Mouse (Mus musculus): ENCODE measurements around the gene Mfsd5. TPM values are rescaled to one million over a fixed set of nuclear protein-coding genes. Genes with fewer than 3 reads are reported as not detected.

The Mfsd5 gene
- polyA plus RNA-seq, 1 experiment from 2014 or later: 66.3 TPM

DNA sequence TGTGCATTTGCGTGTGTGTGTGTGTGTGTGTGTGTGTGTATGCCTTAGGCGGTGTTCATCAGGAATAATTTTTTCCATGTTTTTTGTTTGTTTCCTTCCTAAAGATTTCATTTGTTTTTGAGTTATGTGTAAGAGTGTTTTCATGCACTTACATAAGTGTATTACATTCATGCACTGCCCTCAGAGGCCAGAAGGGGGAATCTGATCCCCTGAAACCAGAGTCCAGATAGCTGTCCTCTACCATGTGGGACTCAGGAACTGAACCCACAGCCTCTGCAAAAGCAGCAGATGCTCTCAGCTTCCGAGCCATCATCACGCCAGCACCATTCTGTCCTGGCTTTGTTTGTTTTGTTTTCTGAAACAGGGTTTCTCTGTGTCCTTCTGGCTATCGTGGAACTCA is 13.7 kb upstream of the Mfsd5 start:
- Histone ChIP-seq H3K9me3 (no peaks in the 10 kb centered on the region), H3K9ac (no peak overlapping the region), H3K27me3 (replicated peaks) (no peaks in the 10 kb centered on the region), H3K36me3 (no peaks in the 10 kb centered on the region), H3K27ac (no peak overlapping the region), H3K4me2 (no peak overlapping the region), H3K4me1 (peaks cover 4% of the 10 kb centered on the region; the same call in 1 of the 2 replicates), H3K4me3 (replicated peaks) (no peak overlapping the region)
- WGBS: 86% methylated on average over 5 of the region's 5 CpGs
- no peak for ATAC-seq (ENCODE audit: insufficient read depth, low FRiP score, low read depth)

DNA sequence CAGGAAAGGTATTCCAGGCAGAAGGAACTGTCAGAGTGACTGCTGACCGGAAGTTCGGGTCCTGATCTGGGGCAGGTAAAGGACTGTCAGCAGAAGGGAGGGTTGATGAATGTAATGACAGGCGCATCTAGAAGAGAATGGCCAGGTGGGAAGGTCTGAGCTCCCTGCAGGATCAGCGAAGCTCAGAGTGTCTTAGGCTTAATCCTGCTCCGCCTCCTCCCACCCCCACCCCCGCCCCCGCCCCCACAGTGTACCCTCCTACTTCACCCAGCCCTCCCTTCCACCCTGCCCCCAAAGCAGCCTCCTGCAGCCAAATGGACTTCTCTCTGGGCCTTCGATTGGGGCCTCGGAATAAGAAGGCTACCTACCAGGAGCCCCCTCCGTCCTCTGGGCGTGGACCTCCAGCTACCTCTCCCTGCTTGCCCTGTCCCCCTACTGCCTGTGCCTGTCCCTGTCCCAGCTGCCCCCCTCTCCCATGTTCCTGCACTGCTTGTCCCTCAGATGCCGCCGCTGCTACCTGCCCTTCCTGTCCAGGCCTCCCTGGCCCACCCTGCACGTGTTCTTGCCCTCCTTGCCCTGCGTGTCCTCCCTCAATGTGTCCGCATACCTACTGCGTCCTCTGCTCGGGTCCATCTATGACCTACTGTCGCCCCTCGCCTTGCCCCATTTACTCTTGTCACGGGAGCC is 8.8 kb upstream of the Mfsd5 start, which contains the start of gene Gm9918:
Gm9918 (plus strand) TSS at position 290 of the 687 bp plus-strand sequence.
- no peaks in the 10 kb centered on the region for H3K9me3 ChIP-seq
- peak within 1 kb of the TSS; percentile 19 for H3K4me3 ChIP-seq (replicated peaks)
- H3K27ac ChIP-seq: no peak within 1 kb of the TSS
- H3K4me2 ChIP-seq: peak within 1 kb of the TSS; percentile 47
- WGBS: 13% methylated on average over 18 of the region's 21 CpGs
- no peaks in the 10 kb centered on the region for H3K27me3 ChIP-seq (replicated peaks)
- no peaks in the 10 kb centered on the region for H3K36me3 ChIP-seq
- peaks cover 8% of the 10 kb centered on the region; the same call in 1 of the 2 replicates for H3K4me1 ChIP-seq
- peak; percentile 27; the same call in 1 of the 2 replicates for ATAC-seq (ENCODE audit: insufficient read depth, low FRiP score, low read depth)
- H3K9ac ChIP-seq: no peak within 1 kb of the TSS; the same call in 1 of the 2 replicates

DNA sequence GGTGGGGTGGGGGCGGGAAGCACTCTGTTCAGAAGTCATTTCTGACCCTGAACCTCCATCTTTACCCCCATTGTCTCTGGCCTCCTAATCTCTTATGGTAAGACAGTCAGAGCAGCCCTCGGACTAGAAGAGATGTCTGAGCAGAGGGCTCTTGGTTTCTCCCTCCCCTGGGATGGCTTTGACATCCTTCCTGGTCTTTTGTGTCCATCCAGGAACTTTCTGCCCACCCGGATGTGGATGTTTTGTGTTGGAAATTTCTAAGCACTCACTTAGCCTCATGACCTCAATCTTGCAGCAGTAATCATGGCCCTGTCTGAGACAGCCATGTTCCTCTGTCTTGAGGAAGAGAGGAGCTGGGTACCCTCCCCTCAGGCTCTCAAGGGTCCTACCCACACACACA is 7.8 kb upstream of the Mfsd5 start:
- no peak for ATAC-seq (ENCODE audit: insufficient read depth, low FRiP score, low read depth)
- Histone ChIP-seq H3K4me3 (replicated peaks) (no peak overlapping the region), H3K36me3 (no peaks in the 10 kb centered on the region), H3K4me2 (peak overlapping the region; percentile 47; the same call in 1 of the 2 replicates), H3K9me3 (no peaks in the 10 kb centered on the region), H3K9ac (no peak overlapping the region), H3K27ac (no peak overlapping the region), H3K27me3 (replicated peaks) (no peaks in the 10 kb centered on the region), H3K4me1 (peaks cover 8% of the 10 kb centered on the region; the same call in 1 of the 2 replicates)
- WGBS: 39% methylated on average over 3 of the region's 3 CpGs

DNA sequence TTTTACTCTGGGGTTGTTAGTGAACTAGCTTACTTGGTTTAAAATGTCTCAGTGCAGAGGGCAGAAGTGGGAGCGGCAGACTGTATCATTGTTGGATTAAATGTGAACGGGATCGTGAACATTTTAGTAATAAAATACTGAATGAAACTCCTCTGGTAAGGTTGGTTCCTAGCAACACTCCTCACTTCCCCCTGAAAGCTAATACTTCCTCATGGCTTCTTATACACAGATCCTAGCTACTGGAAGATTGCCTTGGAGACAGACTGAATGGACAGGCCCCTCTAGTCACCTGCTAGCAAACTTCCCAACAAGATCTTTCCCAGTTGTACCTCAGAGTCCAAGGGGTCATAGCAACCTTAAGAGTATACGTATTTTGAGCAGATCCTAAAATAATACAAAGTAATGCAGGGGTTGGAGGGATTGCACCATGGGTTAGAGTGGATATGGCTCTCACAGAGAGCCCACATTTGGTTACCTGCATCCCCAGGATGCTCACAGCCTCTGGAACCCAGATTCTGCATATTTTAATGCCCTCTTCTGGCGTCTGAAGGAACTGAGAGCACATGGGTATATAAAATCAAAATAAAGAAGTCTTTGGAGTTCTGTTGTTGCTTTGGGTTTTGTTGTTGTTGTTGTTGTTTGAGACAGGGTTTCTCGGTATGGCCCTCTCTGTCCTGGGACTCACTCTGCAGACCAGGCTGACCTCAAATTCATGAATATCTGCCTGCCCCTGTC is 5.1 kb upstream of the Mfsd5 start:
- 75% methylated on average over 6 of the region's 6 CpGs for WGBS

DNA sequence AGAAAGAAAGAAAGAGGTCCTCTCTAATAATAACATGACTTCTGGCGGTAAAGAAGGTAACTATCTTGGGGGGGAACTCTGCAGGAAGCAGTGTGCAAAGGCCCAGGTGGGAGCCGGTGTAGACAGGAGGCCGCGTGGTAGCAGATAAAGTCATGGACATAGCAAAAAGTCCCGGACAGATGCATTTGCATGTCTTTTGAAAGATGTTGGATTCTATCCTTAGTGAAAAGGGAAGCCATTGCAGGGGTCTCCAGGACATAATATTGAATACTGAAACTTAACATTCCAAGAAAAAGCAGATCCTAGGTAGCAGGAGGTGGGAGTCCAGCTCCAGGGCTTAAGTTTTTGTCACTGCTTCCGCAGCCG is 545 bp upstream of the Mfsd5 start:
- peak overlapping the region; percentile 94 for H3K4me3 ChIP-seq (replicated peaks)
- H3K9me3 ChIP-seq: no peaks in the 10 kb centered on the region
- H3K4me1 ChIP-seq: peaks cover 14% of the 10 kb centered on the region
- 0 out of 2 replicates have a peak, but pooled peaks cover 11% of the 10 kb centered on the region for H3K36me3 ChIP-seq
- H3K4me2 ChIP-seq: peak overlapping the region; percentile 88
- WGBS: 33% methylated on average over 7 of the region's 7 CpGs
- peak overlapping the region; percentile 94 for H3K27ac ChIP-seq
- H3K27me3 ChIP-seq (replicated peaks): no peaks in the 10 kb centered on the region
- no peak for ATAC-seq (ENCODE audit: insufficient read depth, low FRiP score, low read depth)
- H3K9ac ChIP-seq: peak overlapping the region; percentile 38; the same call in 1 of the 2 replicates

More for the DNA sequence above, 5.1 kb upstream of the Mfsd5 start:
- Histone ChIP-seq H3K4me3 (replicated peaks) (no peak overlapping the region), H3K9ac (no peak overlapping the region), H3K27me3 (replicated peaks) (no peaks in the 10 kb centered on the region), H3K36me3 (no peaks in the 10 kb centered on the region), H3K4me1 (peaks cover 8% of the 10 kb centered on the region; the same call in 1 of the 2 replicates), H3K4me2 (no peak overlapping the region), H3K9me3 (no peaks in the 10 kb centered on the region), H3K27ac (no peak overlapping the region)
- ATAC-seq (ENCODE audit: insufficient read depth, low FRiP score, low read depth): no peak

DNA sequence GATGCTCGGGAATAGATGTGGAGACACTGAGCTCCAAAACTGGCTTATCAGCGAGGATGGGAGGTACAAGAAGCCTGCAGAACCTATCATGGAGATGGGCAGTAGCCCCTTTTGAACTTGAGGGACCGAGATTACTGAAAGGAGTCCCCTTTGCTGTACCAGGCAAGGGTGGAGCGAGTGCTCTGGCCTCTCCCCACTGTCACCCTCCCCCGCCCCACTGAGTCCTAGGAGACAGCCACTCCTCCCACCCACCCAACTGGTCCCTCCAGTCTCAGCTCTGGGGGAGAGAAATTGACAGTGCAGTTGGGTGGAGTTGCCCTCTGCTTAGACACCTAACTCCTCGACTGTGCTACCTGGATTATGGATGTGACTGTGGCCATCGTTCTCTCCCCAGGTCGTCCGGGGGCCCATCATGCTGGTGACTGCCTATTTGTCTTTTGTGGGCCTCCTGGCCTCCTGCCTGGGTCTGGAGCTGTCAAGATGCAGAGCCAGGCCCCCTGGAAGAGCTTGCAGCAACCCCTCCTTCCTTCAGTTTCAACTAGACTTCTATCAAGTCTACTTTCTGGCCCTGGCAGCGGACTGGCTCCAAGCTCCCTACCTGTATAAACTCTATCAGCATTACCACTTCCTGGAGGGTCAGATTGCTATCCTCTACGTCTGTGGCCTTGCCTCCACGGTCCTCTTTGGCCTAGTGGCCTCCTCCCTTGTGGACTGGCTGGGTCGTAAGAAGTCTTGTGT is 698 bp downstream of the Mfsd5 start:
- 21% methylated on average over 13 of the region's 13 CpGs for WGBS
- Histone ChIP-seq H3K4me3 (replicated peaks) (peak overlapping the region; percentile 94), H3K4me2 (peak overlapping the region; percentile 88), H3K4me1 (peaks cover 14% of the 10 kb centered on the region), H3K9ac (peak overlapping the region; percentile 80), H3K27ac (peak overlapping the region; percentile 94), H3K9me3 (no peaks in the 10 kb centered on the region), H3K27me3 (replicated peaks) (no peaks in the 10 kb centered on the region), H3K36me3 (0 out of 2 replicates have a peak, but pooled peaks cover 11% of the 10 kb centered on the region)
- peak; percentile 19; the same call in 1 of the 2 replicates for ATAC-seq (ENCODE audit: insufficient read depth, low FRiP score, low read depth)

DNA sequence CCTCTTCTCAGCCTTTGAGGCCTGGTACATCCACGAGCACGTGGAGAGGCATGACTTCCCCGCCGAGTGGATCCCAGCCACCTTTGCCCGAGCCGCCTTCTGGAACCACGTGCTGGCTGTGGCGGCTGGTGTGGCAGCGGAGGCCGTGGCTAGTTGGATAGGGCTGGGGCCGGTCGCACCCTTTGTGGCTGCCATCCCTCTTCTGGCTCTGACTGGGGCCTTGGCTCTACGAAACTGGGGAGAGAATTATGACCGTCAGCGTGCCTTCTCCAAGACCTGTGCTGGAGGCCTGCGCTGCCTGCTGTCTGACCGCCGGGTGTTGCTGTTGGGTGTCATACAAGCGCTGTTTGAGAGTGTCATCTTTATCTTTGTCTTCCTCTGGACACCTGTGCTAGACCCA is 1.4 kb downstream of the Mfsd5 start:
- WGBS: 94% methylated on average over 19 of the region's 19 CpGs
- Histone ChIP-seq H3K4me1 (peaks cover 14% of the 10 kb centered on the region), H3K9me3 (no peaks in the 10 kb centered on the region), H3K27ac (no peak overlapping the region), H3K4me2 (peak overlapping the region; percentile 88), H3K27me3 (replicated peaks) (no peaks in the 10 kb centered on the region), H3K4me3 (replicated peaks) (peak overlapping the region; percentile 94; the same call in 1 of the 2 replicates), H3K36me3 (0 out of 2 replicates have a peak, but pooled peaks cover 11% of the 10 kb centered on the region), H3K9ac (0 out of 2 replicates have a peak overlapping the region, but pooled peaks have one; percentile 80)
- no peak for ATAC-seq (ENCODE audit: insufficient read depth, low FRiP score, low read depth)

DNA sequence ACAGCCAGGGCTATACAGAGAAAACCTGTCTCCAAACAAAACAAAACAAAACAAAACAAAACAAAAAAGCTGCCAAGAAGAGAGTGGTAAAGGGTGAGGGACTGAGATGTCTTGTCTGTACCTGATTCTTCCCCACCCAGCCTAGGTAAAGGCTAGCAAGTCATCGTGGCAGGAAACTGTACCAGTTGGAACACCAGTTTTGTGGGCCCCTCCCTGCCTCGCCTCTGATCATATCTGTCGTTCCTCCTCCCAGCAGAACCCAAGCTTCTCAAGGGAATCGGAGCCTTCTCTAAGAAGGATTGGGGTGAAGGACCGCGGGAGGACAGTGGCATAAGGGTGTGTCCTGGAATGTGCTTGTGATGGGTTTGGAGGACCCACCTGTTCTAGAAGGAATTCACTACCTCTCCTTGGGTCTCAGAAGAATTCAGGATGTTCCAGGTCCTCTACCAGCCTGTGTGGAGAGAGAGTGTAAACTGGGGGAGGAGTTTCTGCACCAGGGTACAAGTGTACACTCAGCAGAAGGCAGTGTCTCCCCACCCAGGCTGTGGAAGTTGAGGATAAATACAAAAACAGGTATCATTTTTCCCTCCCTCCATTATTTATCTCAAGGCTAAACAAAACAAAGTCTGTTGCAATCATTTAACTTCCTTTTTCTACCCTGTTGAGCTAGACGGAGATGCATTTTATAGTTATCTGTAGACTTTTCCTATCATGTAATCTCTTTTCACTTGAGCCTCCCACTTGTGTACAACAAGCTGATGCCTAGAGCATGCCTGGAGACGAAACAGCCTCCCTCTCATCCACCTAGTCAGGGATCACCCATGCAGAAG is 3.4 kb downstream of the Mfsd5 start:
- 72% methylated on average over 8 of the region's 8 CpGs for WGBS
- H3K4me3 ChIP-seq (replicated peaks): no peak overlapping the region
- no peaks in the 10 kb centered on the region for H3K27me3 ChIP-seq (replicated peaks)
- ATAC-seq (ENCODE audit: insufficient read depth, low FRiP score, low read depth): no peak
- H3K9ac ChIP-seq: no peak overlapping the region
- H3K36me3 ChIP-seq: 0 out of 2 replicates have a peak, but pooled peaks cover 11% of the 10 kb centered on the region
- no peaks in the 10 kb centered on the region for H3K9me3 ChIP-seq
- peaks cover 14% of the 10 kb centered on the region for H3K4me1 ChIP-seq
- no peak overlapping the region for H3K27ac ChIP-seq
- no peak overlapping the region for H3K4me2 ChIP-seq

DNA sequence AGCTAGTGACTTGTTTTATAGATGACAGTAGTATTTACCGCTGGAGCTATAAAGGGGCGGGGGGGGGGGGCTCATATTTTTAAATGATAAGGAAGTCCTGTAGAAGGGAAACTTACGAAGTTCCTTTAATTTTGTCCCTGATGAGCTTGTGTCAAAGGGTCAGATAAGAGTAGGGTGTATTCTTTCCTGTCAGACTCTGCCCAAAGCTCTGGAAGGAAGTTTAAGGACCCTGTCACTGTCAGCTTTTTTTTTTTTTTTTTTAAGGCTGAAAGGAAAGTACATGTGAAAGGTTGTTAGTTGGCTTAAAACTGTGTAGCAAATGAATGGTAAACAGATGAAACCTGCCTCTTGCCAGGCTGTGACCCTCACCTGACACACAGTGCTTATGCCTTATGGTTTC is 4.4 kb downstream of the Mfsd5 start:
- Histone ChIP-seq H3K9me3 (no peaks in the 10 kb centered on the region), H3K4me2 (no peak overlapping the region), H3K36me3 (0 out of 2 replicates have a peak, but pooled peaks cover 11% of the 10 kb centered on the region), H3K27me3 (replicated peaks) (no peaks in the 10 kb centered on the region), H3K4me1 (peaks cover 14% of the 10 kb centered on the region), H3K4me3 (replicated peaks) (no peak overlapping the region), H3K27ac (no peak overlapping the region), H3K9ac (no peak overlapping the region)
- no peak for ATAC-seq (ENCODE audit: insufficient read depth, low FRiP score, low read depth)
- WGBS: 75% methylated on average over 3 of the region's 3 CpGs

DNA sequence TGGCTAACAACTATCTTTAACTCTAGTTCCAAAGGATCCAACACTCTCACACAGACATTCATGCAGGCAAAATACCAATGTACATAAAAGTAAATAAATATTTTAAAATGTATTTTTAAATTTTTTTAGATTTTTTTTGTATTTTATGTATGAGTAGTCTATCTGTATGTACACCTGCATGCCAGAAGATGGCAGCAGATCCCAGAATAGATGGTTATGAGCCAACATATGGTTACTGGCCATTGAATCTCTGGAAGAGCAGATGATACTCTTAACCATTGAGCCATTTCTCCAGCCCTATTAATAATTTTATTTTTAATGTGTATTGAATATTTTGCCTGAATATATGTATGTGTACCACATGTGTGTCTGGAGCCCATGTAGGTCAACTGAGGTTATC is 8.1 kb downstream of the Mfsd5 start:
- Histone ChIP-seq H3K9ac (no peak overlapping the region), H3K27me3 (replicated peaks) (no peaks in the 10 kb centered on the region), H3K27ac (no peak overlapping the region), H3K36me3 (no peaks in the 10 kb centered on the region), H3K4me1 (no peaks in the 10 kb centered on the region), H3K9me3 (no peaks in the 10 kb centered on the region), H3K4me2 (no peak overlapping the region), H3K4me3 (replicated peaks) (no peak overlapping the region)
- ATAC-seq (ENCODE audit: insufficient read depth, low FRiP score, low read depth): no peak
